ENCODE assay signal across 9 mouse cellular contexts in genomic region chr1:183853956-183854613, GRCm38 (mm10).
DNase-seq lines count a peak whose midpoint lies in the region; ATAC-seq and TF ChIP-seq lines count a peak whose summit lies in the region.
"Had no signal": no experiment of that assay in that cellular context is flagged by ENCODE, and none has a peak within 500 bp of the region (broad histone marks: within the 10 kb centered on the region; RNA-seq: fewer than 3 reads in every experiment).

No protein-coding gene starts in this region.

- H3K36me3 ChIP-seq in liver, adult 2 months (ENCODE audit: control insufficient read depth, insufficient read depth, low read length), result no peaks in the 10 kb centered on the region
- H3K36me3 ChIP-seq in stomach, postnatal 0 days (ENCODE audit: control insufficient read depth, insufficient read depth, low read length), result no peaks in the 10 kb centered on the region
- no peaks in the 10 kb centered on the region for H3K36me3 ChIP-seq in heart, embryonic 12.5 days

- no peak overlapping the region for H3K4me2 ChIP-seq in stomach, postnatal 0 days (replicated peaks; ENCODE audit: low read depth)
- H3K4me2 ChIP-seq in heart, embryonic 12.5 days, result no peak overlapping the region

- no peak overlapping the region for H3K27ac ChIP-seq in liver, adult 2 months (replicated peaks; ENCODE audit: insufficient read depth, low read depth, low read length)
- no peak overlapping the region for H3K27ac ChIP-seq in stomach, postnatal 0 days (replicated peaks)
- no peak overlapping the region for H3K27ac ChIP-seq in heart, embryonic 12.5 days (ENCODE audit: poor library complexity, severe bottlenecking)

- peak; percentile 20 to 26 for DNase-seq in cerebellum, postnatal 10 days
- DNase-seq in cerebellum, adult 9-11 months, result no peak
- DNase-seq in liver, adult 2 months (ENCODE audit: extremely low read depth, low read depth, low spot score), result no peak
- DNase-seq in liver, result no peak
- peak; percentile 38 for DNase-seq in T-cell, adult 2 months (ENCODE audit: low spot score)
- DNase-seq in stomach, postnatal 0 days (ENCODE audit: low spot score), result no peak
- no peak for DNase-seq in left cerebral cortex, adult 11 months (ENCODE audit: low spot score)
- DNase-seq: heart, adult 11 months had no signal

- no peak overlapping the region for H3K4me3 ChIP-seq in liver, adult 2 months (ENCODE audit: insufficient read depth, low read depth, low read length)
- H3K4me3 ChIP-seq in stomach, postnatal 0 days (ENCODE audit: low read depth, low read length), result no peak overlapping the region
- no peak overlapping the region for H3K4me3 ChIP-seq in heart, embryonic 12.5 days

- no peak for TF ChIP-seq POLR2A in liver, adult 2 months (IDR thresholded peaks at IDR 0.05; ENCODE audit: extremely low read depth, insufficient read depth, low read length)

- no peaks in the 10 kb centered on the region for H3K9me3 ChIP-seq in stomach, postnatal 0 days (ENCODE audit: control insufficient read depth, low read length)
- H3K9me3 ChIP-seq in heart, embryonic 12.5 days (replicated peaks), result no peaks in the 10 kb centered on the region

- no peak overlapping the region for H3K9ac ChIP-seq in liver, adult 2 months (ENCODE audit: low read depth, low read length)
- no peak overlapping the region for H3K9ac ChIP-seq in stomach, postnatal 0 days (ENCODE audit: low read length)
- no peak overlapping the region for H3K9ac ChIP-seq in heart, embryonic 12.5 days

- no peak for TF ChIP-seq EP300 in stomach, postnatal 0 days (optimal IDR thresholded peaks at IDR 0.05)

- TF ChIP-seq CTCF in liver, adult 2 months (IDR thresholded peaks at IDR 0.05; ENCODE audit: low read depth, low read length), result peak; percentile 36; the same call in 1 of the 2 replicates
- peak; percentile 40 for TF ChIP-seq CTCF in stomach, postnatal 0 days (IDR thresholded peaks at IDR 0.05; ENCODE audit: low read depth)

- H3K27me3 ChIP-seq in liver, adult 2 months (ENCODE audit: control insufficient read depth, insufficient read depth, low read length), result no peaks in the 10 kb centered on the region
- H3K27me3 ChIP-seq in stomach, postnatal 0 days (ENCODE audit: control insufficient read depth, insufficient read depth, low read length), result no peaks in the 10 kb centered on the region
- H3K27me3 ChIP-seq in heart, embryonic 12.5 days (replicated peaks), result no peaks in the 10 kb centered on the region

- no peak for ATAC-seq in stomach, postnatal 0 days (ENCODE audit: low FRiP score, low TSS enrichment)
- no peak for ATAC-seq in heart, embryonic 12.5 days (ENCODE audit: insufficient number of reproducible peaks, low FRiP score)

- H3K4me1 ChIP-seq in liver, adult 2 months (ENCODE audit: control insufficient read depth, insufficient read depth, low read length), result no peaks in the 10 kb centered on the region
- H3K4me1 ChIP-seq in stomach, postnatal 0 days (replicated peaks; ENCODE audit: control insufficient read depth, insufficient read depth), result no peaks in the 10 kb centered on the region
- no peaks in the 10 kb centered on the region for H3K4me1 ChIP-seq in heart, embryonic 12.5 days (replicated peaks)

- no peaks in the 10 kb centered on the region for H3K79me2 ChIP-seq in liver, adult 2 months (ENCODE audit: control insufficient read depth, insufficient read depth, low read length)

- 74% methylated on average over 3 of the region's 3 CpGs for WGBS in liver, adult 2 months
- WGBS in stomach, postnatal 0 days, result 76% methylated on average over 3 of the region's 3 CpGs
- 72% methylated on average over 3 of the region's 3 CpGs for WGBS in heart, embryonic 12.5 days

Comparison
In these comparisons a context has a peak if more than half of its experiments do, and no peak if none do; other contexts are left out.
1. DNase-seq: peak in cerebellum, postnatal 10 days (2 of 2) and T-cell, adult 2 months (single experiment); none in cerebellum, adult 9-11 months (single experiment), liver, adult 2 months (single experiment), liver (single experiment), stomach, postnatal 0 days (single experiment) and left cerebral cortex, adult 11 months (single experiment).